Comparison of ENCODE assay signal across 12 mouse cellular contexts in genomic region chr1:37317644-37318285, GRCm38 (mm10). TPM values are rescaled to one million over a fixed set of nuclear protein-coding genes. Genes with fewer than 3 reads are reported as not detected.
DNase-seq lines count a peak whose midpoint lies in the region; ATAC-seq lines count a peak whose summit lies in the region.
"Had no signal": no experiment of that assay in that cellular context is flagged by ENCODE, and none has a peak within 500 bp of the region (broad histone marks: within the 10 kb centered on the region; RNA-seq: fewer than 3 reads in every experiment).

No protein-coding gene starts in this region.

- 86% methylated on average over 7 of the region's 7 CpGs for WGBS in hindbrain, embryonic 10.5 days
- 85% methylated on average over 7 of the region's 7 CpGs for WGBS in neural tube, embryonic 15.5 days

- ATAC-seq in neural tube, embryonic 15.5 days (ENCODE audit: low FRiP score), result no peak
- ATAC-seq: forebrain, embryonic 15.5 days had no signal

- no peak overlapping the region for H3K4me3 ChIP-seq in brown adipose tissue, adult 24 weeks (ENCODE audit: insufficient read depth, low read depth, low read length)
- H3K4me3 ChIP-seq in hindbrain, embryonic 10.5 days, result no peak overlapping the region
- no peak overlapping the region for H3K4me3 ChIP-seq in neural tube, embryonic 15.5 days (replicated peaks)
- H3K4me3 ChIP-seq: embryonic facial prominence, embryonic 15.5 days; forebrain, embryonic 15.5 days had no signal

- H3K9me3 ChIP-seq in hindbrain, embryonic 10.5 days, result no peaks in the 10 kb centered on the region
- H3K9me3 ChIP-seq in neural tube, embryonic 15.5 days (replicated peaks), result no peaks in the 10 kb centered on the region
- H3K9me3 ChIP-seq: embryonic facial prominence, embryonic 15.5 days; forebrain, embryonic 15.5 days had no signal

- 0 out of 2 replicates have a peak overlapping the region, but pooled peaks have one; percentile 9 for H3K27ac ChIP-seq in brown adipose tissue, adult 24 weeks (replicated peaks; ENCODE audit: low read depth, low read length)
- H3K27ac ChIP-seq in hindbrain, embryonic 10.5 days, result no peak overlapping the region
- H3K27ac ChIP-seq in neural tube, embryonic 15.5 days (replicated peaks), result no peak overlapping the region
- H3K27ac ChIP-seq: embryonic facial prominence, embryonic 15.5 days; forebrain, embryonic 15.5 days had no signal

- H3K36me3 ChIP-seq in hindbrain, embryonic 10.5 days, result no peaks in the 10 kb centered on the region
- H3K36me3 ChIP-seq in neural tube, embryonic 15.5 days, result no peaks in the 10 kb centered on the region
- H3K36me3 ChIP-seq: embryonic facial prominence, embryonic 15.5 days; forebrain, embryonic 15.5 days had no signal

- no peak overlapping the region for H3K9ac ChIP-seq in neural tube, embryonic 15.5 days (replicated peaks)
- H3K9ac ChIP-seq: embryonic facial prominence, embryonic 15.5 days; forebrain, embryonic 15.5 days had no signal

- peaks cover 13% of the 10 kb centered on the region; the same call in 1 of the 2 replicates for H3K4me1 ChIP-seq in brown adipose tissue, adult 24 weeks (ENCODE audit: control insufficient read depth, insufficient read depth, insufficient read length, low read length)
- peaks cover 25% of the 10 kb centered on the region for H3K4me1 ChIP-seq in hindbrain, embryonic 10.5 days (replicated peaks)
- H3K4me1 ChIP-seq in neural tube, embryonic 15.5 days, result peaks cover 7% of the 10 kb centered on the region; the same call in 1 of the 2 replicates
- H3K4me1 ChIP-seq: embryonic facial prominence, embryonic 15.5 days; forebrain, embryonic 15.5 days had no signal

- H3K4me2 ChIP-seq in neural tube, embryonic 15.5 days, result no peak overlapping the region
- H3K4me2 ChIP-seq: embryonic facial prominence, embryonic 15.5 days; forebrain, embryonic 15.5 days; midbrain, embryonic 11.5 days had no signal

- DNase-seq in lung, postnatal 25 days (ENCODE audit: low spot score), result peak; percentile 36
- DNase-seq in lung, postnatal 10 days, result no peak
- DNase-seq in naive thymus-derived CD4-positive, alpha-beta T cell, adult 2 months (ENCODE audit: low read depth), result peak; percentile 73
- no peak for DNase-seq in hindbrain, embryonic 10.5 days (ENCODE audit: low spot score)
- DNase-seq in adrenal gland, adult 2 months, result no peak
- DNase-seq: heart, postnatal 36 days; kidney, adult 8-10 months had no signal

- H3K27me3 ChIP-seq in hindbrain, embryonic 10.5 days (ENCODE audit: insufficient read depth, poor library complexity, severe bottlenecking), result no peaks in the 10 kb centered on the region
- no peaks in the 10 kb centered on the region for H3K27me3 ChIP-seq in neural tube, embryonic 15.5 days (replicated peaks)
- H3K27me3 ChIP-seq: embryonic facial prominence, embryonic 15.5 days; forebrain, embryonic 15.5 days had no signal

RNA-seq across cellular contexts. Expression of gene Inpp4a, which starts 18.1 kb away (rescaled TPM):
- 5.4 and 6.7 TPM in 2 replicates for polyA plus RNA-seq in brown adipose tissue, adult 24 weeks (2012; ENCODE audit: insufficient read depth, insufficient read length, missing spikeins)
- 14.5 and 21.8 TPM in 2 replicates for polyA plus RNA-seq in hindbrain, embryonic 10.5 days (2016; fragmentation: Nextera tagmentation; extraction: Ambion mirVana)
- 10 to 100 TPM; 19.1 to 23.6 TPM for total RNA-seq in adrenal gland, adult 2 months (2021)
- 13.3 and 14.0 TPM in 2 replicates for polyA plus RNA-seq in adrenal gland, adult 2 months (2012; rRNA removed)
- polyA plus RNA-seq in neural tube, embryonic 15.5 days (2015; fragmentation: Nextera tagmentation; extraction: Ambion mirVana), result 57.2 and 67.4 TPM in 2 replicates

Comparison
In these comparisons a context has a peak if more than half of its experiments do, and no peak if none do; other contexts are left out.
1. DNase-seq: peak in lung, postnatal 25 days (single experiment) and naive thymus-derived CD4-positive, alpha-beta T cell, adult 2 months (single experiment); none in lung, postnatal 10 days (single experiment), hindbrain, embryonic 10.5 days (single experiment) and adrenal gland, adult 2 months (single experiment).